Mouse (Mus musculus) spleen, postnatal 10 days (tissue): ENCODE measurements at regions not wholly inside any gene's neighbourhood (a gene's known extent, or its start where the extent isn't known, plus 50 kb on each side); places are given as distances from the start of the nearest gene placed in this dataset.
"Not testable (repeated sequence)": the region's sequence is repeated elsewhere in the genome, so short reads cannot be mapped to it uniquely, and the experiment has no call there.

Experiments
- DNase-seq, 2 experiments: peaks; one replicate each; pipeline ENCODE4 v3.0.0; 2021 to 2022; ENCODE audit warnings: low spot score in 2 of 2

DNA sequence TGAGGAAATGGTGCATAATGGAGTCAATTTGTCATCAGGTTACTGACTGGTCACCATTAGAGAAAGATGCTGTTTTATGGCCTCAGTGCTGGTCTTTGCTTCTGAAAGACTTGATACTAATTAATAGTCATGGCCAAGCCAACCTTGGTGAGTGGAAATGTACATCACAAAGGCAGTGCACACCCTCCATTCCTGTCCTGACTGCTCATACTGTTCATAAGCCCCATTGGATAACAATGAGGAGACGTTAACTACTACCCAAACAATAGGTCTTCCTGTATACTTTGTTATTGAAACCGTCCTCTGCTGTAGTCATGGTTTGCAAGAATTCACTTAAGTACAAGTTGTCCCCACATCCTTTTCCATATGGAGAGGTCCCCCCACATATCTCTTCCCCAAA, 605.8 kb upstream of the Slc35b3 start:
- no peak for DNase-seq

DNA sequence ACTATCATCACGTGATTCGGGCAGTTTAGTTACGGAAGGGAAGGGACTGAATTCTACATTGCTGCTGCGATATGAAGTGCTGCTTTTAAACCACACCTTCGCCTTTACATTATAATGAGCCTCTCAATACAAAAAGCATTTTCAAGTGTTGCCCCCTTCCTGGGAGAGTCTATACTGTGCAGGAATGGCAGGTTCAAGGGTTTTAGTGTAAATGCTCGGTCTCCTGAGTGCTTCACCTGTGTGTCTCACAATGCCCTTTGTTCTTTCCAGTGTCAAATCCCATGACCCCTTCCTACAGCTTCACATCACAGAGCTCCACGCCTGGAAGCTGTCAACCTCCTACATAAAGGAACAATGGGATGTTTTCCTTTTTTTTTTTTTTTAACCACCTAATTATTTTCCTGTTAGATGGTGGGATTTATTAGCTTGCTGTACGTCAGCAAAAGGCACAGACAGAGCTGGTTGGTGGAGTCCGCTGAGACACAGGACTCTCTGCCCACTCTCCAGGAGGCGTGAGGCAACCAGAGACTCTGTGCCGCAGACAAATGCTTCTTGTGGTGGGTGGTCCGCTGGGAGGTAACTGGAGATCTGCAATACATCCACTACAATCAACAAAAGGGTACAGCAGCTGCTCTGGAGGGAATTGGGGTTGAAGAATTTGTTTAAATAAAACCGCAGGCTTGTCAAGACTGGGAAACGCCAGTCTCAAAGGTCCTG, 577.2 kb upstream of the Slc35b3 start:
- no peak for DNase-seq

DNA sequence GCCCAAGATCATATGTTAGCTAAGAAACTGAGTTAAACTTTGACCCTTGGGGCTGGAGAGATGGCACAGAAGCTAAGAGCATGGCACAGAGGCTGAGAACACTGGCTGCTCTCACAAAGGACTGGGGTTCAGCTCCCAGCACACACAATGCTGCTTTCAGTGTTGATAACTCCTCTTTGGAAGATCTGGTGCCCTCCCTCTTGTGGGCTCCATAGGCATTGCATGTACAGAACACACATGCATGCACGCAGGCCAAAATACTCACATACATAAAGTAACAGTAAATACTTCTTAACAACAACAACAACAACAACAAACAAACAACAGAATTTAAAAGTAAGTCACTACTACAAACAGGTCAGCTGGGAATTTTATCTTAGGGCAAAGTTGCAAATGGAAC, 565.8 kb upstream of the Slc35b3 start:
- no peak for DNase-seq

DNA sequence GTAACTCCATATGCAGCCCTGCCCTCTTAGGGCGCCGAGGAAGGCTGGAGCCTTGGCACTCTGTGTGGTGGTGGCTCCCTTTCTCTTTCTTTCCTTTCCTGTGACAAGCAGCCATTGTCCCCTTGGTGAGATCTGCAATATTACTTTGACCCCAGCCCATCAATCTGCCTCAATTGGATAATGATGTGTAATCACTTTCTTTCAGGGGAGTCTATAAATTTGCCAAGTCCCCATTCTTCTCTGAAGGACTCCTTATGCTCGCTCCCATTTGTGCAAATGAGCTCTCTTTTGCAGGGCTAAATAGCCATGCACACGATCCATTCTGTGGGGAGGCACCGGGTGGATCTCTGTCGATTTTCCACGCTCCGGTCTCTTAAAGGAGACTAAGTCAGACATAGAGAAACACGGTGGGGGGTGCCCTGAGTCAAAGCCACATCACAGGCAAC, 563.2 kb upstream of the Slc35b3 start:
- DNase-seq = no peak

DNA sequence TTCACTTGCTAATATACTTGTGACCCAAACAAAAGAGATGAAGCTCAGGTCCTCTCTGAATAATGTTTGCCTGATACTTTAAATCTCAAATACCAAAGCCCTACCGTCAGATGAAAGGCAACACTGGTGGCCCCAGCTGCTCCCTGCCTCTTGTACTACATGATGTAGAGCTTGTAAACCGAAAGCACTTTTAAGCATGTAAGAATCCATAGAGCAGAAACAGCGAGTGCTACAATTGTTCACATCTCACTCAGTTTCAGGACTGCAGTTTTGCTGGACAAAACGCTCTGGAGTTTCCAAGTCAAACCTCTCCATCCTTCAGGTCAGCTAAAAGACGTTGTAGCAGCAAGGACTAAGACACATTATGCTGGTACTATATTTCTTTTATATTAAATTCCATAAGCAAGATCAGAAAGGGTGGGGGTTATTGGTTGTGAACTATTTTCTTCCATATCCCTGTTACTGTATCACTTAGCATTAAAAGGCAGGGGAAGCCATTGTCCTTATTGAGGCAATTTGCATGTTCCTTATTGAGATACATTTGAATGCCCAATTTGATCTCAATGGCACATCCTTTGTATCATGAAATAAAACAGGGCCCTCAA, 562.7 kb upstream of the Slc35b3 start:
- no peak for DNase-seq

DNA sequence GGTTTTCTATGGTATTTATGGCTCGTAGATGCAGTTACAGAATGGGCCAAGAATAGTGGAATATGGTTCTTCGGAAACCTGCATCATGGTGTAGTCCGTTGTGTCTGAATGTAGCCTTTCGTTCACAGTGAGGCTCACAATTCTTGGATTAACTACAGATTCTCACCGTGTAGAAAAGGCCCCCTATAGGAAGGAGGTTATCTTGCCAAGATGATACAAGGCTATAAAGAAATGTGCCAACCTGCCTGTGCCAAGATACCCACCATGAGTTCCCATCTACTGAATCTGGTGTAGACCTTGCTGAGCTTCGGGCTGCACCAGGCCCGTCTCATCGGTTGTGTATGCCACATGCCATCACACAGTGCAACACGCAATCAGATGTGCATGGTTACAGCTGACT, 560.2 kb upstream of the Slc35b3 start:
- DNase-seq = no peak

DNA sequence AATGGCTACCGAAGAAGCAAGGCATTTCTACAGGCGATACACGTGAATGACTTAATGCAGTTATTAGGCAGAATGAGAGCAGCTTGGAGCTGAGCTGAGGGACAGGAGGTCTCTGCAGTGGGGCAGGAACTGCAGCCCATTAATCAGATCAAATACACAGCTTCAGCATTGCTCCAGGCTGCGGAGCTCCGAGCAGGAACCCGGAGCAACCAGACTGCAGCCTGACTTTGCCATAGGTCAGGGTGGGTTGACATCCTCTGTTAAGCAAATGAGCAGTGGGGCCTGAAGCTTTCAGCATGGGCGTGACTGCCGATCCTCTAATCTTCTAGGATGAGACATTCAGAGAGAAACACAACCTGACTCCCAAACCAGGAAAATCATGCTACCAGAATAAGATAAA, 555.4 kb upstream of the Slc35b3 start:
- no peak for DNase-seq

GRCm38 (mm10) chr13:39489806-39490205, 529.1 kb upstream of the Slc35b3 start:
- no peak for DNase-seq

- DNase-seq = no peak
Measured at GRCm38 (mm10) chr13:39472621-39473020, 511.9 kb upstream of the Slc35b3 start.

- DNase-seq = no peak
Measured at GRCm38 (mm10) chr13:39441799-39442198, 481.1 kb upstream of the Slc35b3 start.

DNA sequence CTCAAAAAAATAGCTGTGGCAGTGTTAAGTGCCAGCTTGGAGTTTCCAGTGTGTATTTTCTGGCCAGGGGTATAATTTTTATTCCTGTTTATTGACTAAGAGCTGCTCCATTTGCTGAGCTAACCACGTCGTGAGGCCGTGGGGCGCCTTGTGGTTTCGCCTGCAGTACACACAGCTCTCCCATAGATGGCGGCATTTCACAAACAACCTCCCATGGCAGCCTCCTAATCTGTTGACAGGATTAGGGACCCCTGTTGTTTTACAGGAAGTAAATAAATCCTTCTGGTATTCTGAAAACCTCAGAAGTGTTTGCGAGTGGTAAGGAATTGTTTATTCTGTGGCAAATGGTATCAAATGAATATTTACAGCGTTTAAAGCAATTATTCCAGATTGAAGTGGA, 480.2 kb upstream of the Slc35b3 start:
- peak; percentile 4 to 36 for DNase-seq

DNA sequence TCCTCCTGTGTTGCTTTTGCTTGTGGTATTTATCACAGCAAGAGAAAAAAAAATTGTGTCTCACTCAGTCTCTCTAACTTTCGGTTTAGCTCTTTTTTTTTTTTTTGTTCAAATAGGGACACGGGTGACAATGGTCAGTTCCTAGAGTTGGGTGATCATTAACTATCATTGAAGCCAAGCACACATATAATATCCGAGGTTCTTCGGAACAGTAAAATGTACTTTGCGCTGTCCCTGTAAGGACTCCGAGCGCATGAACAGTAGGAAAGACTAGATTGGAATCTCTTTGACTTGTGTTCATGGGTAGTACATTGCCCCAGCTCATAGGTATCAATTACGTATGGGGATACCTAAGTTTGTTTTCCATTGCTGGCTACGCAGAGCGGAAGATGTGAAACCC, 479.7 kb upstream of the Slc35b3 start:
- DNase-seq = no peak

GRCm38 (mm10) chr13:39427996-39428395, 467.3 kb upstream of the Slc35b3 start:
- DNase-seq = no peak

- DNase-seq = no peak
Measured at GRCm38 (mm10) chr13:39425944-39426343, 465.3 kb upstream of the Slc35b3 start.

DNA sequence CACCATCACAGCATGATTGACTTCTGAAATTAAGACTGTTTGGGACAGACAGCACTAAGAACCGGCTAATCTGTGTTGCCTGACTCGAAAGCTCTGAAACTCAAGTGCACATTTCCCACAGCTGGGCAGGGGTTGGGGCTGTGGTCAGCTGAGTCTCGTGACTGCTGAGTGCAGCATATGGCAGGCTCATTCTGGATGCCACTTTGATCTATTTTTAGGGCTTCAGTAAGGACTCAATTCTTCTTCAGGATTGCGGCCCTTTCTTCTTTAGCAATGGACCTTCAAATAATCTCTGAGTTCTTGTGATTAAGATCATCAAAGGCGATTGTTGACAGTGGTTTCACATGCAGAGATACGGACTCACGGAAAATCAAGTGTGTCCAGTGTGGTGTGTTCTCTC, 457.5 kb upstream of the Slc35b3 start:
- DNase-seq = no peak

DNA sequence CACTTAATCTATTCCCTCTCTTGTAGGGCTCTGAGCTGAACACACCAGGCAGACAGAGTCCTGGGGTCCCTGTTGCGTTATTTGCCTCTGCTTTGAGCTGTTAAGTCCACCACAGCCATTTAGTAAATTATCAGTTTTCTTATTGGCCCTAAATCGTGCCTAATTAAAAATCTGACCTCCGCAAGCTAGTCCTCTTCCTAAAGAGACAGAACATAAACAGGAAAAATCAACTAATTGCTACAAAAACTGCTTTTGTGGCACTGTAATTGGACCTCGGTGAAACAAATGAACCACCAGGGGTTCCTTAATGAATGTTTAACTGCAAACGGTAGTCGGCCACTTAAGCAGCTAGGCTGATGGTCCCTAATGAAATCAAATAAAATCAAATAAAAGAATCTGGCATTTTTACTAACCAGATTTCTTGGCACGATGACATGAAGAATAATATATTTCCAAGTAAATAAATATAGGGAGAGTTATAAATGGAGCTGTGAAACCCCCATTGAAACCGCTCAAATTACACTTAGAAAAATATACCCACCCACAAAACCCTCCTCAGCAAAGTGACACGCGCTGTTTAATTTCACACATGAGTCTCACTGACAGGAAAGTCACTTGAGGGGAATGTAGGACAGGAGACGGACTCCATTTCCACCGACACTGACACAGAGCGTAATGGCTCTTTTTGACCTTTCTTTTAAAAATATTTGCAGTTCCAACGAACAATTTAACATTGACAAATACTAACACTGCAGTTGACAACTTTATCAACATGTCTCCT, 451.0 kb upstream of the Slc35b3 start:
- DNase-seq = no peak

DNA sequence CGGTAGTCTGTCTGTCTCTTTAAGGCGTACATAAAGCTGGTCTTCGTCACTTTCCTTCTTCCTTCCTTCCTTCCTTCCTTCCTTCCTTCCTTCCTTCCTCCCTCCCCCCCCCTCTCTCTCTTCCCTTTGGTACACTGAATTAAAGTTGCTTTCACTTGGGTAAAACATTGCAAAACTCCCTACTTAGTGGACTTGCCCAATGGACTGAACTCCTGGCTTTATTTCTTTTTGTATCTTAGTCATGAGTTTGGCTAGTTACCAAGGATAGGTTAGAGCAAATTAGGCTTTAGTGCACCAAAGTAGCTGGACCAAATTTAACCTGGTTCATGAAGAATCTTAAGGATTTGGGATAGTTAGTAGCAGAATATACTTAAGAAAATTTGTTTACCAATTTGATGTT, 431.9 kb upstream of the Slc35b3 start:
- no peak for DNase-seq

DNA sequence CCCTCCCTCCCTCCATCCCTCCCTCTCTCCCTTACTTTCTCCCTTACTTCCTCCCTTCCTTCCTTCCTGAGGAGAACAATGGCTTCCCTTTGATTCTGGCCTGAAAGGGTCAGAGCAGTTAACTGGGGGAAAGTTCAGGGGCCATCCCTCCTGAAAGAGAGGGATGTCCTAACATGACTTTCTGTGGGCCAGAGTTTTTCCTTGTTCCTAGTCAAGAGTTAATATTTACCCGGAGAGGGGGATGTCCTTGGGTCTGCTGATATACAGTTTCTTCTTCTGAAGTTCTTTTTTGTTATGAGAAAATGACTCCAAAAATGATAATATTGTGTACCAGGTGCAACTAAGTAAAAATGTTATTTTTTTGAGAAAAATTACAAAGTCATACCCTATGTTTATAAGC, 431.5 kb upstream of the Slc35b3 start:
- DNase-seq = not testable (repeated sequence)

- DNase-seq = no peak
Measured at GRCm38 (mm10) chr13:39376677-39377076, 416.0 kb upstream of the Slc35b3 start.

DNA sequence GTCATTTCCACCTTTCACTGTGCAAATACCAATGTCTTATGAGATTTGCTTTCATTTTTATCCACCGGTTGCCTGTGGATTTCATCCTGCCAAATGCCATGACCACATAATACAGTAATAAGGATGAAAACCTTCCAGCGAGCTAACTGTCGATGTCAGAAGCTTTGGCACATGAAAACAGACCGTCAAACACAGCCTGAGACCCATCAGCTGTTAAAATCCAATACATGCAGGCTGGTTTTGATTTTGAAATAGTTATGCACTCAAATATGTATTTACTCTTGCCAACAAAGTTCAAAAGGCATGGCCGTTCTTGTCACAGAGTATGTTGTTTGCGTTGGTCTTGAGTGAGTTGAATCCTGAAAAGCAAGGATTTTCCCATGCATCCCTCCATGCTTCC, 415.6 kb upstream of the Slc35b3 start:
- DNase-seq = no peak

DNA sequence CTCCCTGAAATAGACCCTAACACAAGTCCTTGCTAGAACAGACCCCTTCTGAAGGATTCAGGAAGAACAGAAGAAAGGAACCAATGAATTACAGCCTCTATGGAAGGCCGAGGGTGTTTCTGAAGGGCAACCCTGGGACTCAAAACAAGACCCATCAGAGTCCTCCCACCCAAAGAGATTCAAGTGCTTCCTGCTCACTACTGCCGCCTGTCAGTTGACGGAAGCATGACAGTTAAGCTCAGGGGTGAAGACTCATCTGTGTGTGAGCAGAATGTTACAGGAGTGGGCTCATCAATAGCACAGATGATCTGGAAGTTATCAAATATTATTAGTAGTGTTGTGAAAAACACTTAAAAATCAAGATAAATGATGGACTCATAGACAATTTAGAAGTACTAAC, 411.9 kb upstream of the Slc35b3 start:
- DNase-seq = no peak

DNA sequence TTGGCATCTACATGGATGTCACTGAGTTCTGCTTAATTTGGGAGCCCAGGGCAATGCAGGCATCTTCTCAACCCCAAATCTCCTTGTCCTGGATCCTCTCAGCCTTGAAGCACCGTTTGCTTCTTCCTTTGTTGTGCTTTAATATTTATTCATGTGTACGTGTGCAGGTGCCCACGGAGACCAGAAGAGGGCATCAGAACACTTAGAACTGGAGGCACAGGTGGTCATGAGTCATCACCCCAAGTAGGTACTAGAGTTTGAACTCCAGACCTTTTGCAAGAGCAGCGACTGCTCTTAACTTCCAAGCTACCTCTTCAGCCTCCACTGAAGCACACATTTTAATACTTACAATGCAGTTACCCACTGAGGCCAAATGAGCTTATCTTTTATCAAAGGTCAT, 403.0 kb upstream of the Slc35b3 start:
- DNase-seq = no peak

DNA sequence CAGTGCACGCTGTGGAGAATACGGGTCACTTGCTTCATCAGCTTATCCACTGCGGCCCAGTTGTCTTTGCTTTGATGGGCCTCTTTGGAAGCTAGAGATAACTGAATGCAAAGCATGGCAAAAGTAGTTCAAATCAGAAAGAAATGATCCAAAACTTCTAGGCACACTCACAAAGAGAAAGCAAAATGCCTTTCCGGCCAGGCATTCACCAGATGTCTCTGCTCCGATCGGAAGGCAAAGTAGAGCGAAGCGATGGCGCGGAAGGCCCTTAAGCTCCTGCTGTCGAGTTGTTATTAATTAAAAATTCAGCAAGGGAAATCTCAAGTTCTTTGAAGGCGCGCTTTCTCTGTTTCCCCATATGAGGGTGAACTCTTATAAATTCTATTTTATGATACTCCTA, 401.9 kb upstream of the Slc35b3 start:
- DNase-seq = no peak
